Mouse (Mus musculus) spleen, adult 18-20 months (tissue): ENCODE results near the gene Ednra.
A peak's percentile ranks its signal among the peaks of the same experiment; 100 is the strongest.

Source experiments
- DNase-seq, 2 experiments: peaks; one replicate each; pipeline ENCODE4 v3.0.0; 2022; ENCODE audit warnings: mixed read lengths in 2 of 2

Gene Ednra

DNA sequence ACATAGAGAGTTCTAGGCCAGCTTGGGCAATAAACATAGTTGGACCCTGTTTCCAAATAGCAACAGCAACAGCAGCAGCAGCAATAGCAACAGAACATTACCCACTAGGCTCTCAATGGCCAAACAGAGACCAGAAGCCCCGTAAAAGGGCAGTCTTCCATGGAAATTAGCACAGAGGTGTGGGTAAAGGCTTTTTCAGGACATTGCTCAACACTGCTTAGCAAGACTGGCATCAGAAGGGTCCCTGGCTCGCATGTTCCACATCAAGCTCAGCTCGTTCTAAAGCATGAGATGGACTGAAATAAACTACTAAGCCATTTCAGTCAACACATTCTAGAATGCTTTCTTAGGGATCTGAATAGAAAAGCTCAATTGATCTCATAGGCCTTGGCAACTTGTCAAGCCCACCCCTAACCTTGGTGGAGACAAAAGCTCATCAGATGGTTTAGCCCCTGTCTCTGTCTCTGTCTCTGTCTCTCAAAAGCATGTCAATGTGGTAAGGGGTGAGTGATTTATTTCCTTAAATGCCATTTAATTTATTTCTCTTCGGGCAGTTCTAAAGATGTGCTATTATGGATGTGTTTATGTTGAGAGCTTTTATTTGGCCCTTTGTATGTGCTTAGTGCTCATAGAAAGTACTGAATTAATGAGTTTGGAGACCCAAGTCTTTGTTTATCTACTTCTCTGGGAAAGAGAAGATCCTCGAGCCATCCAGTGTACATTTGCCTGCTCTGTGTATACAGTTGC lies 84.0 kb downstream of the Ednra start:
- DNase-seq: no peak

- no peak for DNase-seq
Observed at GRCm38 (mm10) chr8:77637593-77637992, 86.7 kb downstream of the Ednra start.

GRCm38 (mm10) chr8:77634035-77634434 lies 90.2 kb downstream of the Ednra start:
- no peak for DNase-seq

DNA sequence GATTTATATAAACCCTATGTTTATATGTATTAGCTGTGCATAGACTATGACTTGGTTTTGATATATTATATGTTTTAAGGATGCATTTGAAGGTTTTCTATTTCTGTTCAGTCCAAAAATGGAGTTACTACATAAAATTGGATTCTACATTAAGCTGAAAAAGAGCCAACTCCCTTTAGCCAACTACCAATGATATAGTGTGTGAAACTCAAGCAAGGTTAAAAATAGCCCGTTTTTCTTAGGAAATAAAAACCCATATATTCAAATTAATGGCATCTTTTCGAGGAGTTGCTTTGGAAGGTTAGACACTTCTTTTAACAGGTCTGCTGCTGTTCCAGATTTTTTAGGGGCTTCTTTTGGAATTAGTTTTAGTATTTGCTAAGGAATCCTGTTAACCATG lies 91.1 kb downstream of the Ednra start:
- no peak for DNase-seq

GRCm38 (mm10) chr8:77630691-77631090 lies 93.6 kb downstream of the Ednra start:
- no peak for DNase-seq

DNA sequence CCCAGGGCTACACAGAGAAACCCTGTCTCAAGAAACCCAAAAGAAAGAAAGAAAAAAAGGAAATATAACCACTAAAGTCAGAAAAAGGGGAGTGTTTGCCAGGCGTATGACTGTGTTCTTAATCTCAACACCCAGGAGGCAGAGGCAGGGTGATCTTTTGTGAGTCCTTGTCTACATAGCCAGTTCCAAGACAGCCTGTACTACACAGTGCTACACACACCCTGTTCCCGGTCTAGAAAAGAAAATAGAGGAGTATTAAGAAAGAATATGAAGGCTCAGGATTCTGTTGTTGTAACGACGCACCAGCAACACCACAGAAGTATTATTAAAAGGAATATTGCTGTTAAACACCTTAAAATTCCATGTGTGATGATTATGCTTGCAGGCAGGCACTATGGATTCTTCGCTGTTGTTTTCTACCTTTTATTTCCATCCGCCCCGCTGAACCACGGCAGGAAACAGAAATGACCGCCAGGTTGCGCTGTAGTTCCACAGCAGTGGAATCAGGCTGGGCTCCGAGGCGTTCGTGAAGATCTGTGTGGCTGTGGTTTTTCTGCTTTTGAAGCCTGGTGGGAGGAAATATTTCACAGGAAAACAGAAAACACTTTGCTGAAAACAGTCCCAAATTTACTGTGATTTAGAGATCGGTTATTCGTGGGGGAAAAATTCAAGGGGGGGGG lies 94.3 kb downstream of the Ednra start:
- peak; percentile 19 to 68 for DNase-seq

- no peak for DNase-seq
Observed at GRCm38 (mm10) chr8:77623677-77624209, 100.5 kb downstream of the Ednra start.

DNA sequence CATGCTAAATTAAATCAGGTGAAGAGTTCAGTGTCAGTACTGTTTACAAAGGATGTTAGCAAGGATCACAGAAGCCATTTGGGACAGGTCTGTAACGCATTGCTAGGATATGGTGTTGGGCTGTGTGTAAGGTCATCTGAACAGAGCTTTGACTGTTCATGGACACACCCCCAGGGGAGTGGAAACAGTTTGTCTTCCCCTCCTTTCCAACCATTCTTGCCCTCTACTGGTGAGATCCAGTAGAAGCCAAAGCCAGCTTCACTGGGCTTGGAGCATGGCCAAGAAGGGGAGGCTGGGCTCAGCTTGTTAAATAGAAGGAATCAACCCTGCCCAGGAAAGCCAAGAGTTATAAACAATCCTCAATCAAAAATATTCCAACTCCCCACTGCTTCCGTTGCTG lies 106.3 kb downstream of the Ednra start:
- no peak for DNase-seq
